Mouse (Mus musculus): ENCODE results near the gene Sorbs1. TPM values are rescaled to one million over a fixed set of nuclear protein-coding genes. Genes with fewer than 3 reads are reported as not detected.

The Sorbs1 gene
- polyA plus RNA-seq, 1 experiment: 84.4 TPM

GRCm38 (mm10) chr19:40454096-40454495, 59.5 kb downstream of the Sorbs1 start:
- H3K4me1 ChIP-seq (ENCODE audit: control insufficient read depth, insufficient read depth, low read length): peaks cover 2% of the 10 kb centered on the region
- H3K36me3 ChIP-seq (ENCODE audit: control insufficient read depth, insufficient read depth, low read length, poor library complexity, severe bottlenecking): no peaks in the 10 kb centered on the region
- H3K9me3 ChIP-seq (replicated peaks; ENCODE audit: control insufficient read depth, insufficient read depth, low read length, poor library complexity, severe bottlenecking): no peaks in the 10 kb centered on the region
- no peaks in the 10 kb centered on the region for H3K27me3 ChIP-seq (ENCODE audit: control insufficient read depth, insufficient read depth, low read length, poor library complexity, severe bottlenecking)
- H3K27ac ChIP-seq (ENCODE audit: insufficient read depth, low read length): no peak overlapping the region
- TF ChIP-seq POLR2A (IDR thresholded peaks at IDR 0.05; ENCODE audit: insufficient read depth, low read length) (no peak), CTCF (IDR thresholded peaks at IDR 0.05; ENCODE audit: low read depth, low read length) (no peak), EP300 (IDR thresholded peaks at IDR 0.05; ENCODE audit: insufficient read depth, low read depth, low read length) (0 out of 2 replicates have a peak, but pooled peaks have one; percentile 17)
- H3K4me3 ChIP-seq (ENCODE audit: low read depth, low read length): no peak overlapping the region
- no peak overlapping the region for H3K9ac ChIP-seq (ENCODE audit: low read depth, poor library complexity, severe bottlenecking)

GRCm38 (mm10) chr19:40452201-40452600, 61.4 kb downstream of the Sorbs1 start:
- TF ChIP-seq CTCF (IDR thresholded peaks at IDR 0.05; ENCODE audit: low read depth, low read length): no peak
- TF ChIP-seq POLR2A (IDR thresholded peaks at IDR 0.05; ENCODE audit: insufficient read depth, low read length): no peak
- no peak for TF ChIP-seq EP300 (IDR thresholded peaks at IDR 0.05; ENCODE audit: insufficient read depth, low read depth, low read length)
- Histone ChIP-seq H3K27ac (ENCODE audit: insufficient read depth, low read length) (no peak overlapping the region), H3K9ac (ENCODE audit: low read depth, poor library complexity, severe bottlenecking) (no peak overlapping the region), H3K9me3 (replicated peaks; ENCODE audit: control insufficient read depth, insufficient read depth, low read length, poor library complexity, severe bottlenecking) (no peaks in the 10 kb centered on the region), H3K36me3 (ENCODE audit: control insufficient read depth, insufficient read depth, low read length, poor library complexity, severe bottlenecking) (no peaks in the 10 kb centered on the region; the same call in 1 of the 2 replicates), H3K27me3 (ENCODE audit: control insufficient read depth, insufficient read depth, low read length, poor library complexity, severe bottlenecking) (no peaks in the 10 kb centered on the region), H3K4me1 (ENCODE audit: control insufficient read depth, insufficient read depth, low read length) (peaks cover 2% of the 10 kb centered on the region), H3K4me3 (ENCODE audit: low read depth, low read length) (no peak overlapping the region)

GRCm38 (mm10) chr19:40451307-40451706, 62.3 kb downstream of the Sorbs1 start:
- TF ChIP-seq POLR2A (IDR thresholded peaks at IDR 0.05; ENCODE audit: insufficient read depth, low read length) (no peak), CTCF (IDR thresholded peaks at IDR 0.05; ENCODE audit: low read depth, low read length) (no peak), EP300 (IDR thresholded peaks at IDR 0.05; ENCODE audit: insufficient read depth, low read depth, low read length) (no peak)
- Histone ChIP-seq H3K27me3 (ENCODE audit: control insufficient read depth, insufficient read depth, low read length, poor library complexity, severe bottlenecking) (no peaks in the 10 kb centered on the region), H3K27ac (ENCODE audit: insufficient read depth, low read length) (no peak overlapping the region), H3K36me3 (ENCODE audit: control insufficient read depth, insufficient read depth, low read length, poor library complexity, severe bottlenecking) (no peaks in the 10 kb centered on the region; the same call in 1 of the 2 replicates), H3K9ac (ENCODE audit: low read depth, poor library complexity, severe bottlenecking) (no peak overlapping the region), H3K4me3 (ENCODE audit: low read depth, low read length) (no peak overlapping the region), H3K4me1 (ENCODE audit: control insufficient read depth, insufficient read depth, low read length) (peaks cover 2% of the 10 kb centered on the region), H3K9me3 (replicated peaks; ENCODE audit: control insufficient read depth, insufficient read depth, low read length, poor library complexity, severe bottlenecking) (no peaks in the 10 kb centered on the region)

- Histone ChIP-seq H3K9me3 (replicated peaks; ENCODE audit: control insufficient read depth, insufficient read depth, low read length, poor library complexity, severe bottlenecking) (no peaks in the 10 kb centered on the region), H3K9ac (ENCODE audit: low read depth, poor library complexity, severe bottlenecking) (no peak overlapping the region), H3K36me3 (ENCODE audit: control insufficient read depth, insufficient read depth, low read length, poor library complexity, severe bottlenecking) (no peaks in the 10 kb centered on the region; the same call in 1 of the 2 replicates), H3K27me3 (ENCODE audit: control insufficient read depth, insufficient read depth, low read length, poor library complexity, severe bottlenecking) (no peaks in the 10 kb centered on the region), H3K4me3 (ENCODE audit: low read depth, low read length) (no peak overlapping the region), H3K4me1 (ENCODE audit: control insufficient read depth, insufficient read depth, low read length) (no peaks in the 10 kb centered on the region), H3K27ac (ENCODE audit: insufficient read depth, low read length) (no peak overlapping the region)
- TF ChIP-seq EP300 (IDR thresholded peaks at IDR 0.05; ENCODE audit: insufficient read depth, low read depth, low read length): no peak
- TF ChIP-seq CTCF (IDR thresholded peaks at IDR 0.05; ENCODE audit: low read depth, low read length): no peak
Observed at GRCm38 (mm10) chr19:40446525-40446924, 67.1 kb downstream of the Sorbs1 start.

GRCm38 (mm10) chr19:40442377-40442776, 71.2 kb downstream of the Sorbs1 start:
- H3K4me1 ChIP-seq (ENCODE audit: control insufficient read depth, insufficient read depth, low read length): no peaks in the 10 kb centered on the region
- no peak overlapping the region for H3K27ac ChIP-seq (ENCODE audit: insufficient read depth, low read length)
- H3K9me3 ChIP-seq (replicated peaks; ENCODE audit: control insufficient read depth, insufficient read depth, low read length, poor library complexity, severe bottlenecking): no peaks in the 10 kb centered on the region
- no peaks in the 10 kb centered on the region for H3K27me3 ChIP-seq (ENCODE audit: control insufficient read depth, insufficient read depth, low read length, poor library complexity, severe bottlenecking)
- H3K36me3 ChIP-seq (ENCODE audit: control insufficient read depth, insufficient read depth, low read length, poor library complexity, severe bottlenecking): no peaks in the 10 kb centered on the region
- H3K4me3 ChIP-seq (ENCODE audit: low read depth, low read length): no peak overlapping the region
- no peak overlapping the region for H3K9ac ChIP-seq (ENCODE audit: low read depth, poor library complexity, severe bottlenecking)
- no peak for TF ChIP-seq EP300 (IDR thresholded peaks at IDR 0.05; ENCODE audit: insufficient read depth, low read depth, low read length)

- Histone ChIP-seq H3K4me3 (ENCODE audit: low read depth, low read length) (no peak overlapping the region), H3K27me3 (ENCODE audit: control insufficient read depth, insufficient read depth, low read length, poor library complexity, severe bottlenecking) (no peaks in the 10 kb centered on the region), H3K36me3 (ENCODE audit: control insufficient read depth, insufficient read depth, low read length, poor library complexity, severe bottlenecking) (no peaks in the 10 kb centered on the region), H3K4me1 (ENCODE audit: control insufficient read depth, insufficient read depth, low read length) (no peaks in the 10 kb centered on the region), H3K9ac (ENCODE audit: low read depth, poor library complexity, severe bottlenecking) (no peak overlapping the region), H3K9me3 (replicated peaks; ENCODE audit: control insufficient read depth, insufficient read depth, low read length, poor library complexity, severe bottlenecking) (no peaks in the 10 kb centered on the region), H3K27ac (ENCODE audit: insufficient read depth, low read length) (no peak overlapping the region)
- TF ChIP-seq EP300 (IDR thresholded peaks at IDR 0.05; ENCODE audit: insufficient read depth, low read depth, low read length) (no peak), POLR2A (IDR thresholded peaks at IDR 0.05; ENCODE audit: insufficient read depth, low read length) (no peak), CTCF (IDR thresholded peaks at IDR 0.05; ENCODE audit: low read depth, low read length) (no peak)
Observed at GRCm38 (mm10) chr19:40440951-40441350, 72.6 kb downstream of the Sorbs1 start.
